Mouse (Mus musculus) adrenal gland, postnatal 4 days (tissue): ENCODE results near the gene Dpp8. TPM values are rescaled to one million over a fixed set of nuclear protein-coding genes. Genes with fewer than 3 reads are reported as not detected.
A peak's percentile ranks its signal among the peaks of the same experiment; 100 is the strongest.
"Not testable (repeated sequence)": the region's sequence is repeated elsewhere in the genome, so short reads cannot be mapped to it uniquely, and the experiment has no call there.

Experiments
- DNase-seq, 2 experiments: peaks; one replicate each; pipeline ENCODE4 v3.0.0; 2021 to 2022; ENCODE audit warnings: low spot score in 2 of 2, mixed read lengths in 2 of 2
- long read RNA-seq, 2 experiments: library from polyadenylated mRNA; stranded (forward); transcript quantifications; one replicate each; pipeline ENCODE4 v2.0.0; 2021
- total RNA-seq, 2 experiments: library from RNA; stranded (reverse); gene quantifications; 2 replicates each; pipeline ENCODE4 v1.2.3; 2021

Dpp8 gene
- 10 to 100 TPM; 94.2 to 94.8 TPM for total RNA-seq
- long read RNA-seq, experiment 1, full-length matches to known transcripts: 3 of 9 reads
- long read RNA-seq, experiment 1, partial matches to known transcripts: 2 of 9 reads
- long read RNA-seq, experiment 1, other reads (novel, unspliced or antisense): 4 of 9 reads
- long read RNA-seq, experiment 2, full-length matches to known transcripts: 46 of 73 reads
- long read RNA-seq, experiment 2, partial matches to known transcripts: 8 of 73 reads
- long read RNA-seq, experiment 2, other reads (novel, unspliced or antisense): 19 of 73 reads

DNA sequence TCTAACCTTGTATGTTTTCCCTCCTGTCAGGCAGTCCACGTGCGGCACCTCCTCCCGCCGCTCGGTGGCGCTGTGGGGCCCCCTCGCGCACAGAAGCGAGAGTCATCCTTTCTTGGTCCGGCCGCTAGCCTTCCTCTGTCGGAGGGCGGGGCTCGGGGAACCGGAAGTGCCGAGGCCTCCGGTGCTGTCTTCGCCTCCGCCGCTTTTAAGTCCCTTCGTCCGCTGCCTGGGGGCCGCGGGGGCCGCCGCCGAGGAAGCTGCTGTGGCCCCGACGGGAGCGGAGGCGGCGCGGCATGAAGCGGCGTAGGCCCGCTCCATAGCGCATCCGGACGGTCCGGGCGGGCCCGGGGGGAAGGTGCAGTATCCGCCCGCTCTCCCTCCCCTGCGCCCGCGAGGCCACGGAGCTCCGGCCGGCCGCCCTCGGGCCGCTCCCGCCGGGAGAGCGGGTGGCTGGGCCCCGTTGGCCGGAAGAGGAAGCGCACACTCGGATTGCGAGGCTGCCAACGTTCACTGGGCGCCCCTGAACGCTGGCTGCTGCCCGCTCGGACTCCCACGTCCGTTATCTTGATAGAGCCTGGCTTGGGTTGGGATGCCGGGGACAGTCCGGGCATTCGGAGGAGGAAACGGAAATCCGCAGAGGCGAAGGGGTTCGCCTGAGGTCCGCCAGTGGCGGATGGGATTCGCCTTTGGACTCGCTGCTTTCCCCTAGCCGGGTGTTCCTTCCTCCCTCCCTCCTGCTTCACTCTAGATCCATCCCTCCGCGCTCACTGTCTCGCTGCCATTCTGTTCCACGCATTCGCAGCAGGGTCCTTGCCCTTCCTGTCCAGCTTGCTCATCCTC is at the start of gene Dpp8:
Gene Dpp8, plus strand, starts transcription at position 146 of the 840 bp plus-strand sequence.
- DNase-seq: peak; percentile 88 to 90

DNA sequence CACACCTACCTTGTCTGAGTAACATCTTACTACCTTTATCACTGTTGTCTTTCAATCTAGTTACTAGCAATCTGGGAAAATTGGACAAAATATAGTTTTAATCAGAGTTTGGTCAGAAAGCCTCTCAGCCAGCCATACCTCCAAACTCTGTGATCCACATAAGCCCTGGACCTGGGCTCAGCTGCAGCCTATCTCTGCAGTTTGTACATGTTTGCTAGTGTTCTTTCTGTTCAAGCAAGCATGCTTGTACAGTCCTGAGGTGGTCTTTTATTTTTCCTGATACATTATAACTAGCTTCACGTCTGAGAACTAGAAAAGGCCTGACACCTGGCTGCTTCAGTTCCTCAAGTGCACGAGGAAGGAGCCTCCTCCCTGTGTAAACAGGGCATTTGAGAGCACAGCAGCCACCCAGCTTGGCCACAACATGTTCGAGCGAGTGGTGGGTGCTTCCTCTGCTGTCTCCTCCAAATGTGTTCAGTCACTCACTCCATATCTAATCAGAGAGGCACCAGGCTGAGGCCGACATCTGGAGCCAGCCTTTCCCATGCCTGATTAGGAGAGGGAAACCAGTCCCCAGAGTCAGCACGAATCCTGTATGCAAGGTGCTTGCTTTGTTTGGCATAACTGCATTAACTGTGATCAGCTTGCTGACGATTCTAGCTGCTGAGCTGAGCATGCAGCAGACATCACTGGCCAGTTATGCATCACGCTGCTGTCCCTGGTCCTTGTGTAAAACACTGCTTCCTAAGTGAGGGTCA is 47.0 kb upstream of the Dpp8 start:
- no peak for DNase-seq

DNA sequence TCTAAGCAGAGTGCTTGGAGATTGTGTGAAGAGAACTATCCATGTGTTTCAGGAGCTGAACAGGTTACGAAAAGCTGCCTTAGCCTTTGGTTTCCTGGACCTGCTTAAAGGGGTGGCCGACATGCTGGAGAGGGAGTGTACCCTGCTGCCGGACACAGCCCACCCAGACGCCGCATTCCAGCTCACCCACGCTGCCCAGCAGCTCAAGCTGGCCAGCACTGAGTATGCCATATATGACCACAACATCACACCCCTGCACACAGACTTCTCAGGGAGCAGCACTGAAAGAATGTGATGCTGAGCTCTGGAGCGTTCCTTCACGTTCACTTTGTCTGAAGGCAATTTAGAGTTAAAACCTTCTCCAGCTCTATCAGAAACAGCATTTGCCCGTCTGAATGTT is 46.4 kb upstream of the Dpp8 start:
- DNase-seq: no peak

DNA sequence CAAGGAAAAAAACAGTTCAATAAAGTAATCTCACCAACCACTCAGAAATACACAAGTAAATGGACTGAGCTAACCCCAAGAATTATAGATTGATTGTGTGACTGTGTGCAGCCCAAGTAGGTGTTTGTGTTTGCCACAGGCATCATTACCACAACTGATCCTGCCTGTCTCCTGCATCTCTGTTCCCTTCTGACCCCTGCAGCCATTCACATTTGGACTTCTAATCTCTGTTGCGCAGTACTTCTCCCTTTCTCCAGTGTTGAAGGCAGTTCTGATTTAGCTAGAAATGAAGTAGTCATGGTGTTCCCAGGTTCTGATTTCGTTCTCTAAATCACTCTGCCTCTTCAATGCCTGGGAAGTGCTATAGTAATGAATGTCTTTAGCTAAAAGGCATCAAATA is 44.6 kb upstream of the Dpp8 start:
- no peak for DNase-seq

DNA sequence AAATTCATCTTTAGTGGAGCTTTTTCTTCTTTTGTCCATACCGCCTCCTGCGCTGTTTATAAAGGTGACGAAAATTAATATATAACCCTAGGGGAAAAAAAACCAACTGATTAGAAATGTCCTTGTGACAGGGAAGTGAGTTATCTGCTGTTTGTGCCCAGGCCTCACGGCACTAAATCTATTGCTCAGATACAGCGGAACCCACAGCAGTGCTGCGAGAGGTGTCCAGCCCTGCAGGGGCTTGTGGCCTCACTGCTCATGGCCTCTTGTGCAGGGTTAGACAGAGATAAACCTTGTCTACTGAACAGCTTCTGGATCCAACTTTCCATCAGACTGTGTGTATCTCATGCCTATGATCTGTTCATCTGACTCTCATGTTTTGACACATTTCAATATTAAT is 43.8 kb upstream of the Dpp8 start:
- no peak for DNase-seq

DNA sequence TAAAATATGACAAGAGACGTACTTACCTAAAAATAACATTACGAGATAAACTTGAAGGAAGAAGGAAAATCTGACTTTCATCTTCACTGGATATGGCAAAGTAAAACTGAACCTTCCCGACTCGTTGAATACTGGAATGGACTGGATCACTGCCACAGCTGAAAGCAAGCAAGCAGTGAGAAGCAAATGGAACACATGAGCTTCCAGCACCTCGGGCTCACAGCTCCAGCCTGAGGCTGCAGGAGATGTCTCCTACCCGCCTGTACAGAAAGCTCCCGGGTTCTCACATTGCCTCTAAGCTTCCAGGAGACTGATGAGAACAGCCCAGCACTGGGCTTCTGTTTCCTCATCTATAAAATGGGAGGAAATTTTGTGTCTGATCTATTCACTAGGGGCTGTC is 41.9 kb upstream of the Dpp8 start:
- no peak for DNase-seq

DNA sequence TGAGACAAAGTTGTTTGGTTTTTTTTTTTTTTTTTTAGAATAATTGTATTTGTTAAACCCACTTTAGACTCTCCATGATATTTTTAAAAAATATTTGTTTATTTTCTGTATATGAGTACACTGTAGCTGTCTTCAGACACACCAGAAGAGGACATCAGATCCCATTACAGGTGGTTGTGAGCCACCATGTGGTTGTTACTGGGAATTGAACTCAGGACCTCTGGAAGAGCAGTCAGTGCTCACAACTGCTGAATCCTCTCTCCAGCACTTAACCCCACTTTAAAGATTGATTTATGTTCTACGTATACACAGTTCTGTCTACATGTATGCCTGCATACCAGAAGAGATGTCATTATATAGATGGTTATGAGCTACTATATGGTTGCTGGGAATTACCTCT is 36.8 kb upstream of the Dpp8 start:
- not testable (repeated sequence) for DNase-seq

DNA sequence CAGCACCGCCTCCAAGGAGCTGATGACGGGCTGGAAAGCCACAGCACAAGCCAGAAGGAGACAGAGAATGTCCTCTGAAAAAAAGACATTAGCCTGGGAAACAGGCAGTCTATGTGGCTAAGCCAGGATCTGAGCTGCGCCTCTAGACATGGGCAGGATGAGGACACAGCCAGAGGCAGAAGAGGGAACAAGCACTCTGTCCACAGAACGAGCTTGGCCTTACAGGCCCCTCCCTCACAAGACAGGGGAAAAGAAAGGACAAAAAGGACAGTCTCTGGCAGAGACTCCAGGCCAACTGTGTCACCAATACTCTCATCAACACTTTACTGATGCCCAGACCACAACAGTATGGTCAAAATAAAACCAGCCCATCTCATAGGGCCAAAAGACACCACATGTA is 30.7 kb upstream of the Dpp8 start:
- DNase-seq: no peak

DNA sequence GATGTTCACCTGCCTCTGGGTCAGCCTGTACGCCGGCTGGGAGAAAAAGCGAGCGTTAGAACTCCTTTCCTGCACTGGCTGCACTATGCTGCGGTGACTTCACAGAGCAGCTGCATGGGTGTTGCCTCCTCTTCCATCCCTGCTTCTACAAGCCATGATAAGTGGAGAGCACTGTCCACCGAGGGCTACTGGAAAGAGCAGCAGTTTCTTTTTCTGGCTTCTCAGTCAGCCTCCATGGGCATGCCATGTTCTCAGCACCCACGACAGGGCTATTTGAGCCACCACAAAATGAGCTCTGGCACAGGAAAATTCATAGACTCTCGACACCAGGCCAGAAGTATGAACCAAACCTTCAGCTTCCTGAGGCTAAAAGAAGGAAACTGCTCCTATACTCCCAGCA is 26.5 kb upstream of the Dpp8 start:
- DNase-seq: no peak

DNA sequence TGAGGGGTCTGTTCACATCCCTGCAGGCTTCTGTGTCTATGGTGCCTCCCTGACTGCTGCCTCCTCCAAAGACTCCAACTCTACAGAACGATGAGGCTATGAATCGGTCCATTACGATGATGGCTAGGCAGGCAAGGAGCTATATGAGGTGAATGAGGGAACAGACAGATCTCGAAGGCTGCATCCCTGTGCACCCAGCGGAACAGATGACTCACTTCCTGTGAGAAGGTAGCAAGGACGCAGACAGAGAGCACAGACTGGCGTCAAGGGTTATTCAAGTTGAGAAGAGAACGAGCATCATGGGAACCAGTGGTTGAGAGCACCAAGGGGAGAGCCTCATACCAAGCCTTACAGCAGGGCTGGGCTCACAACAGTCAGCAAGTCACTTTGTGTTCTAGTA is 21.6 kb upstream of the Dpp8 start:
- no peak for DNase-seq

DNA sequence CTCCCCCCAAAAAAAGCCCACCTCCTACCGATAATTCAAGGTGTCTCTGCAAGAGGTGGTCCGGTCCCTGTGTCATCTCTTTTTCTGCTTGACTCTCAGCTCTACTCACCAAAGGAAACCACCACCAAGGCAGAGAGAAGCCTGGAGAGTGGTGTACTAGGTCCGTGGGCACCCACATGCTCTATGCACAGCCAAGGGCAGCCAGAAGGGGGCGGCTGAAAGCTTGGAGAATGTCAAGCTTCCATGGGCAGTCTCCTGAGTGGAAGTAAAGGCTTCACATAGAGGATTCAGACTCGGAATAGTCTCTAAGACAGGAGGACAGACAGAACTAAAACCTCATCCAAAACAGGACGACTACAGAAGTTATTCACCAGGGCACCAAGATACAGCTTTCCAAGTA is 20.9 kb upstream of the Dpp8 start:
- DNase-seq: peak in 1 of 2 experiments; percentile 40

DNA sequence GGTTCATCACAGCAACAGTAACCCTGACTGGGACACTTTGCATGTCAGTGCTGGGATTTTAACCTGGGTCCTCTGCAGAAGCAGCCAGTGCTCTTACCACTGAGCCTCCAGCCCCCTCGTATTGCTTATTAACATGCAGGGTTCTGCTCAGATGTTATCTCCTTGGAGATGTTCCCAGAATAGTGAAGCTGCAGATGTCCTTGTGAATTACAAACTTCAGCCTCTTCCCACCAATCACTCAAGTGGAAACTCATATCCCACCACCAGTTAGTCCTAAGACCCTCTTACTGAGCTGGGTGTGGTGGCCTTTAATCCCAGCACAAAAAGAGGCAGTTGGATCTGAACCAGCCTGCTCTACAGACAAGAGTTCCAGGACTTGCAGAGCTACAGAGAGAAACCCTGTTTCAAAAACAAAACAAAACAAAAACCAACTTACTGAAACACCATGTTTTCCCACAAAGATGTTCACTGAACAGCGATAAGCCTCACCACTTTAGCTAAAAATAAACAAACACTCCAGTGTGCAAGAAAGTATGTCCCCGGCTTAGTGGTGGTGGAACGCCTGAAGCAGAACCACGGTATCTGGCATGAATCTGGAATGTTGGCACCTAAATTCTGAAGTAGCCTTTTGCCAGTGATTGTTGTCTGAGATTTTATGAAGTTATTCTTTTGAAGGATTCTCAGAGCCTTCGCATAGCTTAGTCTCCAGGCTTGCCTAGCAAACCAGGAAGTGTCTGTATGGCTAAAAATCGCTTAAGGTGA is 16.6 kb upstream of the Dpp8 start:
- DNase-seq: no peak

DNA sequence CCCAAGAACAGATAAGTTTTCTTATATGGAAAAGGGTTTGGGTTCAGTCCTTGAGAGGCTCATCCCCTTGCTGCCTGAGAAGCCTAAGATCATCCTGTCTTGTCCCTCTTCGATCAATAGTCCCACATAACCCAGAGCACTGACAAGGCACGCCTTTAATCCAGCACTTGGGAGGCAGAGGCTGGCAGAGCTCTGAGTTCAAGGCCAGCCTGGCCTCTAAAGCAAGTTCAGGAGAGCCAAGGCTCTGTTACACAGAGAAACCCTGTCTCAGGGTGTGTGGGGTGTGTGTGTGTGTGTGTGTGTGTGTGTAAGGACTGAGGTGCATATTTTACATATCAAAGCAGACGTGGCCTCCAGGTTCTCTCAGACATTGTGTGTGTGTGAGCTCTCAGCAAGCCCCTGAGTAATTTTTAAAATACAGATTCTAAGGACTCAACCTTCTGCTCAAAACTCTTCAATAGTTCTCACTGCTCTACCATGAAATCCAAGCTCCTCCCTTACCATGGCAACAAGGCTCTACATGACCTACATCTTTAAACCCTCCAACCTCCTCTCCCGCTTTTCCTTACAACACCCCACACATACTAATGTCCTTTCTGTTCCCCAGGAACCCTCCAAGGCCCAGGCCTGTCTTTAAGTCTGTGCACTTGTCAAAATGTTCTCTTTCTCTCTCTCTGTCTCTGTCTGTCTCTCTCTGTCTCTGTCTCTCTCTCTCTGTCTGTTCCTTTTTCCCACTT is 15.8 kb upstream of the Dpp8 start:
- DNase-seq: no peak

DNA sequence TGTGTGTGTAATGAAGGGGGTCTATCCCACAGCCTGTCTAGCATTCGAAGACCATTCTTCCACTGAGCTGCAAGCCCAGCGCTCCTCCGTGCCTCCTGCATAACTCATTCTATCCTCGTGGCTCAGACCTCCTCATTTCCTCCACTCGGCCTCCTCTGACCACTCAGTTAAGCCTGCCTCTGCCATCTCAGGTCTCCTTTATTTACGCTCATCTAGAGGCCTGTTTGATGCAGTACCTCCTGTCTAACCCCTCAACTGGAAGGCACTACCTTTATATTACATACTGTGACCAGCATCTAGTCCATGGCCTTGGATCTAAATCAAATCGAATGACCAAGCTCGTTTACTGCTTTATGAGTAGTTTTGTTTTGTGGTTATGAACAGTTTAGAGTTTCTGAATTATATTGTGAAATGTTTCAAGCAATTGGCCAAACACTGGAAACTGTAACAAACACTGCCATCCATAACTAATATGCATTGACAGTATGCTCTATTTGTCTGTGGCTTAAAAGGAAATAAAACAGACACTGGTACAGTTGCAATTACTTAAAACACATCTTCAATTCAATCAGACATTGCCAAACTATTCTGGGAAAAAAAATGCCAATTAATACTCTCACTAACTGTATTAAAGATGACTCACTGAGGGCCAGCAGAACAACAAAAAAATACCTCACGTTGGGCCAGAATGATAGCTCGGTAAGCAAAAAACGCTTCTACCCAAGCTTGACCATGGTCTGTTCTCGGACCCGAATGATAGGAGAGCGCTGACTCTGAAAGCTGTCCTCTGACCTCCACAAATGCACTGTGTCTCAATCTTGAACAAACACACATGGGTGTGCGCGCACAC is 15.0 kb upstream of the Dpp8 start:
- DNase-seq: no peak

DNA sequence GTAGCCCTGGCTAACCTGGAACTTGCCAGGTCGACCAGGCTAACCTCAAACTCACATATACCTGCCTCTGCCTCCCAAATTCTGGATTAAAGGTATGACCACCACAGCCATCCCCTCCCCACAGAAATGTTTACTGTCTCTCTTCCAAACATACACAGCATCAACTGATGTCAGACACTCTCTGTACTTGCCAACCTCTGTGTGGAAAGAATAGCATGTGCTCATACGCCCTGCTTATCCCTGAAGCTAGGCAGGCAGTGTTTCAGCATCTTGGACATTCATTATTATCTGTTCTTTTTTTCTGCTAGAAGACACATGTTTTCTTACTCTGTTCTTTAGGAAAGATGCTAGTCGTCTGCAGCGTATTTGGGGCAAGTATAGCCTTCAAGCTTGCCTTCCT is 14.3 kb upstream of the Dpp8 start:
- DNase-seq: no peak

DNA sequence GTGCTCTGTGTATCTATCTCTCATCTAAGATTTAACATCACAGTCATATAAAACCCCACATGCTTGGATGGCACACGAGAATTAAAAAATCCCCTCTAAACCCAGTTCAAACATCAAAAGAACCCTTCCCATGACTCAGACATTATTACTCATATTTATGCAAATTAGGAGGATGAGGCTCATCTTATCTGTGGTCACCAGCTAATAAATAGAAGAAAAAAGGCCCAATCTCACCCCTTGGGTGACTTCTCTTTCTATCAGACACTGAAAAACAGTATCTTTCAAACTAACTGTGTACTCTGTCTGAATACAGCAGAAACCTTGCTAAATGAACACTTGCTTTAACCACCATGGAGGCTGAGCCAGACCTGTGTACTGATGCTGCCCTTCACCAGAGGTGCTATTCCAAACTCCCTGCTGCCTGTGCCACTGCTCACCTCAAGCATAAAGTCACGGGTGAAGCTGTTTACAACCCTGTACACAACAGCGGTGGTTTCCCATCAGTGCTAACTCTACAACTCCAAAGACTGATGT is 13.6 kb upstream of the Dpp8 start:
- no peak for DNase-seq

DNA sequence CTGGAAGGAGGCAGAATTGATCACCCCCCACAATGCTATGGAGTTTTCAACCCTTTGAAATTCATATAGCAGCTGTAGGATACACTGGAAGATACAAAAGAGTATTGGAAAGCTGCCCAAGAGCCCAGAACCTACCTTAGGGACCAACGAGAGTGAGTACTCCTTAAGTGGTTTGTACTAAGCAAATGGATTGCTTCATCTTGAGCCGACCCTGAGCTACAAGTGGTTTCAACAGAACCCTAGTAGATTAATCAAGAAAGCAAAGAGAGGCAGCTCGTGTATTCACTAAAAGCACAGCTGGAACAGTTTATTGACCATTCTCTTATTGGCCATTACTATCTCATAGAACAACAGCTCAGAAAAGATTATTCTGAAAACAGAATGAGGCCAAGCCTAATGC is 13.1 kb upstream of the Dpp8 start:
- DNase-seq: no peak

DNA sequence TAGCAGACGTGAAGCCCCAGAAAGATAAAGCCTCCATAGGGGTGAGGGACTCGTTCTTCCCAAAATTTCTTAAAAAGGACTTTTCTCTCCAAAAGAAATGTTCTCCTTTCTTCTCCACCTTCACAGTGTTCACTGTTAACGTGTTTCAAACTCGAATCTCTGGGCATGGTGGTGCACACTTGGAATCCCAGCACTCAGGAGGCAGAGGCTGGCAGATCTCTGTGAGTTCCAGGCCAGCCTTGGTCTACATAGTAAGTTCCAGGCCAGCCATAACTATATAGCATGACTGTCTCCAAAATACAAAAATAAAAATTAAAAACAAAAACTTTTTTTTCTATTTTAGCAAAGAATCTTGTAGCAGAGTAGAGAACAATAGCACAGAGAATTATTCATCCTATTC is 12.1 kb upstream of the Dpp8 start:
- DNase-seq: no peak
